Mouse (Mus musculus): Measurements from ENCODE around the gene Bach2. TPM values are rescaled to one million over a fixed set of nuclear protein-coding genes. Genes with fewer than 3 reads are reported as not detected.
A peak's percentile ranks its signal among the peaks of the same experiment; 100 is the strongest.

Bach2 gene
- total RNA-seq, 1 experiment from 2014 or later, result 8.9 TPM

GRCm38 (mm10) chr4:32444671-32445196, 206.1 kb downstream of the Bach2 start:
- peak; percentile 73 for ATAC-seq (replicated peaks; ENCODE audit: low read depth, poor library complexity, severe bottlenecking)

GRCm38 (mm10) chr4:32447850-32448249, 209.2 kb downstream of the Bach2 start:
- no peak for ATAC-seq (replicated peaks; ENCODE audit: low read depth, poor library complexity, severe bottlenecking)

GRCm38 (mm10) chr4:32461986-32462385, 223.4 kb downstream of the Bach2 start:
- ATAC-seq (replicated peaks; ENCODE audit: low read depth, poor library complexity, severe bottlenecking), result no peak

- no peak for ATAC-seq (replicated peaks; ENCODE audit: low read depth, poor library complexity, severe bottlenecking)
Observed at GRCm38 (mm10) chr4:32463065-32463464, 224.5 kb downstream of the Bach2 start.

- no peak for ATAC-seq (replicated peaks; ENCODE audit: low read depth, poor library complexity, severe bottlenecking)
Observed at GRCm38 (mm10) chr4:32464540-32464939, 225.9 kb downstream of the Bach2 start.

- ATAC-seq (replicated peaks; ENCODE audit: low read depth, poor library complexity, severe bottlenecking), result no peak
Observed at GRCm38 (mm10) chr4:32466031-32466430, 227.4 kb downstream of the Bach2 start.

- no peak for ATAC-seq (replicated peaks; ENCODE audit: low read depth, poor library complexity, severe bottlenecking)
Observed at GRCm38 (mm10) chr4:32477977-32478660, 239.5 kb downstream of the Bach2 start.

- ATAC-seq (replicated peaks; ENCODE audit: low read depth, poor library complexity, severe bottlenecking), result no peak
Observed at GRCm38 (mm10) chr4:32479231-32479630, 240.6 kb downstream of the Bach2 start.

- no peak for ATAC-seq (replicated peaks; ENCODE audit: low read depth, poor library complexity, severe bottlenecking)
Observed at GRCm38 (mm10) chr4:32479801-32480700, 241.4 kb downstream of the Bach2 start.

- no peak for ATAC-seq (replicated peaks; ENCODE audit: low read depth, poor library complexity, severe bottlenecking)
Observed at GRCm38 (mm10) chr4:32481366-32482055, 242.9 kb downstream of the Bach2 start.

GRCm38 (mm10) chr4:32482138-32482537, 243.5 kb downstream of the Bach2 start:
- no peak for ATAC-seq (replicated peaks; ENCODE audit: low read depth, poor library complexity, severe bottlenecking)

GRCm38 (mm10) chr4:32482936-32483335, 244.3 kb downstream of the Bach2 start:
- no peak for ATAC-seq (replicated peaks; ENCODE audit: low read depth, poor library complexity, severe bottlenecking)

- peak; percentile 68 for ATAC-seq (replicated peaks; ENCODE audit: low read depth, poor library complexity, severe bottlenecking)
Observed at GRCm38 (mm10) chr4:32485848-32486247, 247.2 kb downstream of the Bach2 start.

GRCm38 (mm10) chr4:32486654-32487398, 248.2 kb downstream of the Bach2 start:
- ATAC-seq (replicated peaks; ENCODE audit: low read depth, poor library complexity, severe bottlenecking), result no peak

- ATAC-seq (replicated peaks; ENCODE audit: low read depth, poor library complexity, severe bottlenecking), result no peak
Observed at GRCm38 (mm10) chr4:32489186-32489585, 250.6 kb downstream of the Bach2 start.

GRCm38 (mm10) chr4:32491176-32491575, 252.6 kb downstream of the Bach2 start:
- no peak for ATAC-seq (replicated peaks; ENCODE audit: low read depth, poor library complexity, severe bottlenecking)

- ATAC-seq (replicated peaks; ENCODE audit: low read depth, poor library complexity, severe bottlenecking), result no peak
Observed at GRCm38 (mm10) chr4:32492834-32493233, 254.2 kb downstream of the Bach2 start.

- ATAC-seq (replicated peaks; ENCODE audit: low read depth, poor library complexity, severe bottlenecking), result no peak
Observed at GRCm38 (mm10) chr4:32501780-32502179, 263.2 kb downstream of the Bach2 start.

- ATAC-seq (replicated peaks; ENCODE audit: low read depth, poor library complexity, severe bottlenecking), result no peak
Observed at GRCm38 (mm10) chr4:32502181-32502580, 263.6 kb downstream of the Bach2 start.

GRCm38 (mm10) chr4:32504236-32504635, 265.6 kb downstream of the Bach2 start:
- ATAC-seq (replicated peaks; ENCODE audit: low read depth, poor library complexity, severe bottlenecking), result peak; percentile 68
